Mouse (Mus musculus) gastrocnemius, postnatal 36 days (tissue): ENCODE measurements around the gene Pam. TPM values are rescaled to one million over a fixed set of nuclear protein-coding genes. Genes with fewer than 3 reads are reported as not detected.

Source experiments
- DNase-seq, 2 experiments: peaks; one replicate each; pipeline ENCODE4 v3.0.0; 2022
- intact Hi-C: fragments of 180-260 bp; cut with DNase I; formaldehyde crosslinking; loops from one replicate; pipeline ENCODE4 v1.15.1; 2025
- total RNA-seq, 2 experiments: library from RNA; stranded (reverse); gene quantifications; 2 replicates each; pipeline ENCODE4 v1.2.3; 2021

The Pam gene
- total RNA-seq, 2 experiments from 2014 or later, result 30.1 to 33.3 TPM

GRCm38 (mm10) chr1:97854256-97854655, 241.2 kb downstream of the Pam start:
- DNase-seq, result no peak
- intact Hi-C loops, result no loop called here

GRCm38 (mm10) chr1:97851601-97852175, 243.8 kb downstream of the Pam start:
- intact Hi-C loops, result no loop called here
- no peak for DNase-seq

GRCm38 (mm10) chr1:97848601-97849241, 246.7 kb downstream of the Pam start:
- DNase-seq, result no peak
- intact Hi-C loops, result no loop called here

- DNase-seq, result no peak
- intact Hi-C loops, result no loop called here
These were observed 252.0 kb downstream of the Pam start for GRCm38 (mm10) chr1:97843220-97843992.

GRCm38 (mm10) chr1:97834354-97834822, 261.1 kb downstream of the Pam start:
- no peak for DNase-seq

GRCm38 (mm10) chr1:97833466-97834353, 261.7 kb downstream of the Pam start:
- intact Hi-C loops, result no loop called here
- no peak for DNase-seq

More at GRCm38 (mm10) chr1:97834354-97834822, 261.1 kb downstream of the Pam start:
- intact Hi-C loops, result no loop called here

- no peak for DNase-seq
- intact Hi-C loops, result no loop called here
These were observed 267.4 kb downstream of the Pam start for GRCm38 (mm10) chr1:97828087-97828486.

GRCm38 (mm10) chr1:97827566-97827965, 267.9 kb downstream of the Pam start:
- DNase-seq, result no peak
- intact Hi-C loops, result no loop called here

GRCm38 (mm10) chr1:97822904-97823303, 272.5 kb downstream of the Pam start:
- DNase-seq, result no peak
- intact Hi-C loops, result no loop called here

GRCm38 (mm10) chr1:97822203-97822602, 273.2 kb downstream of the Pam start:
- DNase-seq, result no peak
- intact Hi-C loops, result no loop called here

- DNase-seq, result no peak
- intact Hi-C loops, result no loop called here
These were observed 274.2 kb downstream of the Pam start for GRCm38 (mm10) chr1:97821282-97821681.

- no peak for DNase-seq
- intact Hi-C loops, result loop anchor here (5.0 kb wide), 1 partner anchor 543 kb away; no protein-coding TSS in a partner anchor
These were observed 286.1 kb downstream of the Pam start for GRCm38 (mm10) chr1:97809255-97809912.

GRCm38 (mm10) chr1:97804520-97804919, 290.9 kb downstream of the Pam start:
- intact Hi-C loops, result no loop called here
- no peak for DNase-seq

GRCm38 (mm10) chr1:97802207-97802902, 293.1 kb downstream of the Pam start:
- no peak for DNase-seq
- intact Hi-C loops, result no loop called here

- intact Hi-C loops, result no loop called here
These were observed 299.5 kb downstream of the Pam start for GRCm38 (mm10) chr1:97795936-97796335.

GRCm38 (mm10) chr1:97794110-97794509, 301.3 kb downstream of the Pam start:
- intact Hi-C loops, result no loop called here
- DNase-seq, result no peak

More at GRCm38 (mm10) chr1:97795936-97796335, 299.5 kb downstream of the Pam start:
- DNase-seq, result no peak

- DNase-seq, result no peak
- intact Hi-C loops, result no loop called here
These were observed 307.0 kb downstream of the Pam start for GRCm38 (mm10) chr1:97788490-97788889.

GRCm38 (mm10) chr1:97787674-97788073, 307.8 kb downstream of the Pam start:
- DNase-seq, result no peak
- intact Hi-C loops, result no loop called here

GRCm38 (mm10) chr1:97785685-97786393, 309.6 kb downstream of the Pam start:
- intact Hi-C loops, result no loop called here
- no peak for DNase-seq
